Mouse (Mus musculus) ES-E14 (cell line): Measurements from ENCODE around the gene Alox5ap.

Experiments
- CHD2 ChIP-seq: IDR thresholded peaks from 2 replicates; pipeline ENCODE4 v1.6.1; 2014; ENCODE audit warnings: mild to moderate bottlenecking, low read depth, low read length, inconsistent platforms
- ZC3H11A ChIP-seq: IDR thresholded peaks from 2 replicates; pipeline ENCODE4 v1.6.1; 2012; ENCODE audit warnings: low read depth, mild to moderate bottlenecking, inconsistent platforms, low read length, borderline replicate concordance
- ZNF384 ChIP-seq: IDR thresholded peaks from 2 replicates; pipeline ENCODE4 v1.6.1; 2012; ENCODE audit warnings: low read depth, low read length, inconsistent platforms

DNA sequence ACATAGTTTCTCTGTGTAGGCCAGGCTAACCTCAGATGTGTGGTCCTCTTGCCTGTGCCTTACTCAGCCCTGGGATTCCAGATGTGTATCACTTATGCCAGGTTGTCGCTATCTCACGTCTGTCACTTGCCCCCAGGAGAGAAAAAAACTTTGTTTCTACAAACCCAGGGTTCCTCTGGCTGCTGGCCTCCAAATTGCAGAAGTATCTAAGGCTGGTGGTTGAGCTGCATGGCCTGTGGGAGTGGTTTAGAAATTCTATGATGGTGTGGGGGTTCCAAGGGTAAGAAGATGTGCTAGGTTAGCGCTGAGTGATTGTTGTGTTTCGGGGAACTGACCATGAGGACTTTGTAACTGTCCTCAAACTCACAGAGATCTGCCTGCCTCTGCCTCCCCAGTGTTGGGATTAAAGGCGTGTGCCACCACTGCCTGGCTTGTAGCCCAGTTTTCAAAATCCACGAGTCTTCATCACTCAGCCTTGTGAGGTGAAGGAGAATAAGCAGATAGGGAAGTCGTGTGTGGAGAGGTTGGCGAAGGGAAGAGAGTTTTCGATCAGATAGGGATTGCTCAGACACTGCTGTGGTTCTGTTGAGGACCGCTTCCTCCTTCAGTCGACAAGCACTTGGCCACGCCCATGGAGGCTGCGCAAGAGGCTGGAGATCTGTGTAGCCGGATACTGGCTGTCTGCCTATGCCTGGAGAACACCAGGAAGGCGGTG is 10.0 kb downstream of the Alox5ap start:
- TF ChIP-seq CHD2 (no peak), ZC3H11A (no peak), ZNF384 (no peak)
